Mouse (Mus musculus): ENCODE measurements around the gene Macf1. TPM values are rescaled to one million over a fixed set of nuclear protein-coding genes. Genes with fewer than 3 reads are reported as not detected.
A peak's percentile ranks its signal among the peaks of the same experiment; 100 is the strongest.
"Not testable (repeated sequence)": the region's sequence is repeated elsewhere in the genome, so short reads cannot be mapped to it uniquely, and the experiment has no call there.

Gene Macf1
- total RNA-seq, 2 experiments from 2014 or later: 176 to 202 TPM

DNA sequence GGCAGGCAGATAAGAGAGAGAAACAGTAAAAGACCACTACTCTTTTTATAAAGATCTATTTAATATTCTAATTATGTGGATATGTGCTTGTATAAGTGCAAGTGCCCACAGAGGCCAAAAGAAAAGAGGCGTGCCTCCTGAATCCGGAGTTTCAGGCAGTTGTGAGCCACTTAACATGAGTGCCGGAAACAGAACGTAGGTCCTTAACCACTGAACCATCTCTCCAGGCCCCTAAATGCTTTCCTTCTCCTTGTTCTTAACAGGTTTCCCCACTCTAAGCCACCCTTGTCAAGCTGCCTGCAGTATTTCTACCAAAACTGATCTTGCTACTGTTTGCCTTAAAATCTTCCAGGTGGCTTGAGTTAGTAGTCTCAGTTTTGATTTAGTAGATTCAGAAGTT, 123.3 kb downstream of the Macf1 start:
- DNase-seq (ENCODE audit: low spot score in 2 of 2): no peak

DNA sequence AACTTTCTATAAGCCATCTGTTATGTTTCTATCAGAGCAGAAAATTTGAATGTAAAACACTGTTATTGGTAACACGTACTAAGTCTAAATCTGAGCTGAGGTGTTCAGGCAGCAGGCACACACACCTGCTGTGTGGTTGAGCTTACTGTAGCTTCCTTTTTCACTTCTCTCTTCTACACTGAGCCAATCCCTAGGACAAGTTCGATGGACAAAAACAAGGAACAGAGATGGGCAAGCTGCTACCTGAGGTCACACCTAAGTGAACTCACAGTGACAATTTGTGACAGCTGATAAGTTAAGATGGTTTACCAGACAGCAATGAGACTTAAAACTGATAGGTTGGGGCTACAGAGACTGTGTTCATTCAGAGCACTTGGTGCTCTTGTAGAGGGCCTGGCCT, 125.7 kb downstream of the Macf1 start:
- no peak for DNase-seq (ENCODE audit: low spot score in 2 of 2)

DNA sequence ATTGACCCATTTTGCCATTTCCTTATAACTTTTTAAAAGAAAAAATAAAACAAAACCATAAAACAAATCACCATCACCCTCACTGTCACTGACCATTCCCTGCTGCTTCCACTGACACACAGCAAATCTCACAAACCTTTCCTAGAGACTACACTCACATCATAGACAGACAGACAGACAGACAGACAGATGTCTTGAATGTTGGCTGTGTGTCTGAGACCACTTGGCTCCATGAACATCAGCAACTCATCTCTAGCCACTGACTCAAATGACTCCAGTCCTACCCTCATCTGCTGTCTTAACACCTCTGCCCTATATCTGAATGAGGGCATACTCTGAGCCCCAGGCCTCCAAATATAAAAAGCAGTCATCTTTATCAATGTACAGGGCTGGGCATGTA, 128.9 kb downstream of the Macf1 start:
- DNase-seq (ENCODE audit: low spot score in 2 of 2): no peak

DNA sequence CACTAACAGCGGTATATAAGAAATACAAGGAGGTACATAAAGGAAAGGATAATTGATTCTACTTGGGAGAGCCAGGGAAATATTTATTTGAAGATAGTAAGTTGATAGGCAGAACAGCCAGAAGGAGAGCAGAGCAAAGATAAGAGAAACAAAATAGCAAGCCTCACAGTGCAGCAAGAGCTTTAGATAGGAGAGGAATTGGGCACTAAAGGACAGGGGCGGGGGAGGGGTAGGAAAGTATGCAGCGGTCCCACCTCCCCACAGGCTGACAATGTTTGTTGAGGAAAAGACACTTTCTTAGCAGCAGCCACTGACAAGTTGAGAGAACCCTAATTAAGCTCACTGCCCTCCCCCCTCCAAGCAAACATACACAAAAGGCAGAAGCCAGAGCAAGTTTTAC, 131.5 kb downstream of the Macf1 start:
- DNase-seq (ENCODE audit: low spot score in 2 of 2): no peak

DNA sequence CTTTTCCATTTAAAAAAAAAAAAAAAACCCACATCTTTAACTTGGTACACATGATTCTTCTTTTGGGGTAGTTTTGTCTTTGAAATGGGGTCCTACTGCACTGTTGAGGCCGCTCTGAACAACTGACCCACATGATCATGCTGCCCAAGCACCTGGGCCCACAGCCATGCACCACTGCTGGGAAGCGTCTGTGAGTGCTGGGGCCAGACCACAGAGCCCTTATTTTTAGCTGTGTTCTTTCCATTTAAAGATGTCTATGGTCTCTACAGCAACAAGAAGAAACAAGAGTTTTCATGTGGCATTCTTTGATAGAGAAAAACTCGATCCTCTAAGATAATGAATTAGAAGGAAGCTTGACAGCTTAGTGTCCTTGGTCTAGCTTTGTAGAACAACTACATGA, 135.8 kb downstream of the Macf1 start:
- no peak for DNase-seq (ENCODE audit: low spot score in 2 of 2)

DNA sequence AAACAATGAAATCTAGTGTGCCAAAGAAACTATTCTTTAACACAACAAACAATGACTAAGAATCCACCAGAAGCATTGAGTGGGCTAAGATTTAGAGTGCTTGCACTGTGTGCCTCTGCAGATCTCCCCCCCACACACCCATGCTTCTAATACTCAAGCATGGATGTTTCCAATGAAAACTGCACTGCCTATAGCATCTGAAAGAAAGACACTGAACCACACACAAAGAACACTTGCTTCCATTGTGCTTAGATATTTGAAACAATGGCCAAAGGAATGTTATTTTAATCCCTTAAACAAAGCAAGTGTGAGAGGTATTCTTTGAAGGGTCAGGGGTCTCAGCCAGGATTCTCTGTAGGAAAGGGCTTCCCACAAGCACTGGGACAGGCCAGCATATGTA, 140.5 kb downstream of the Macf1 start:
- no peak for DNase-seq (ENCODE audit: low spot score in 2 of 2)

DNA sequence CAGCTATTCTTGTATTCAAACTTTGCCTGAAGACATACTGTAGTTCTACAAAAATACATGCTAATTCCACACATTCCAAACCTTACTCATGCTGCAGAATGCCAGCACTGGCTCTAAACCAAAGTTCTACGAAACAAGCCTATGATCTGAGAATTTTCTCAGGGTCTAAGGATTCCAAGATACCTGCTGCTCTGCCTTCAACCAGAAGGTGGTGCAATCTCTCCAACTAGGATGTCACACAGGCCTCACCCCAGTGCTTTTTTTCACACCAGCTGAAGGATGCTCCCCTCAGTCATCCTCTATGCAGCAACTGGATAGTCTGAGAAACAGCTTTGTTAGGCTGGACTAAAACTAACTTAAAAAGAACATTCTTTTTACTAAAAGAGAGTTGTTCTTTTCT, 148.9 kb downstream of the Macf1 start:
- peak in 1 of 2 experiments; percentile 26 for DNase-seq (ENCODE audit: low spot score in 2 of 2)

DNA sequence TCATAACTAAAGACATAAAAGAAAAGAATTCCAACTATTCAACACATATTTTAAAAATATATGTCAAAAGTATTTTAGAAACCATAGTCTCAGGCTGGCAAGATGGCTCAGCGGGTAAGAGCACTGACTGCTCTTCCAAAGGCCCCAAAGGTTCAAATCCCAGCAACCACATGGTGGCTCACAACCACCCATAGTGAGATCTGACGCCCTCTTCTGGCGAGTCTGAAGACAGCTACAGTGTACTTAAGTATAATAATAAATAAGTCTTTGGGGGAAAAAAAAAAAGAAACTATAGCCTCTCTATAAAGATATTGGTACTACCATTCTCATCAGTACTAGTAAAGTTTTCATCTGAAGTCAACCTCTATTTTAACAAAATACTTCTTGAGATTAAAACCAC, 152.2 kb downstream of the Macf1 start:
- DNase-seq (ENCODE audit: low spot score in 2 of 2): no peak

DNA sequence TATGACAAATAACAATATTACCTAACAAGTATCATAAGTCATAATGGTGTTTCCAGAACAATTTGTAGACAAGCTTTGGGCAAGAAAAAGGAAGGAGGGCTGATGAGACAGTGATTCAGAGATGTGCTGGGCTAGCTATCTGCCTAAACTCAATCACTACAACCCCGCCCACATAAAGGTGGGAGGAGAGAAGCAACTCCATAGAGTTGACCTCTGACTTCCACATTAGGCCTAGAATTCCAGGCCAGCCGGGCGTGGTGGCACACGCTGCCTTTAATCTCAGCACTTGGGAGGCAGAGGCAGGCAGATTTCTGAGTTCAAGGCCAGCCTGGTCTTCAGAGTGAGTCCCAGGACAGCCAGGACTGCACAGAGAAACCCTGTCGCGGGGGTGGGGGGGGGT, 153.2 kb downstream of the Macf1 start:
- no peak for DNase-seq (ENCODE audit: low spot score in 2 of 2)

DNA sequence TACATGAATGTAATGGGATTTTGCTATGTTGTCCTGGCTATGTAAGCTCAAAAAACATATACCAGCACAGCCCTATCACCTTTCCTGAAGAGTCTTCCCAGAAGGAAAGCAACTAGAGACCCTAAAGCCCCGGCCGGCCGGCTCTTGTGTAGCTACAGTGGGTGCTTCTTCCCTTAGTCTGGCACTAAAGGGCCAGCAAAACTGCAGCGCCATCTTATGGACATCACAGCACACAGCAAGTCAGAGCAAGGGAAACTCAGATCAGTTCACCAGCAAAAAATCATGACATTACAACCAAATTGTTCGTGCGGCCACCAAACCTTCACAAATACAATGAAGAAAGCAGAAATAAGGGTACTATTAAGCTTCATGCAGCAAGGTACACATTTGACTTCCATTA, 154.9 kb downstream of the Macf1 start:
- no peak for DNase-seq (ENCODE audit: low spot score in 2 of 2)

DNA sequence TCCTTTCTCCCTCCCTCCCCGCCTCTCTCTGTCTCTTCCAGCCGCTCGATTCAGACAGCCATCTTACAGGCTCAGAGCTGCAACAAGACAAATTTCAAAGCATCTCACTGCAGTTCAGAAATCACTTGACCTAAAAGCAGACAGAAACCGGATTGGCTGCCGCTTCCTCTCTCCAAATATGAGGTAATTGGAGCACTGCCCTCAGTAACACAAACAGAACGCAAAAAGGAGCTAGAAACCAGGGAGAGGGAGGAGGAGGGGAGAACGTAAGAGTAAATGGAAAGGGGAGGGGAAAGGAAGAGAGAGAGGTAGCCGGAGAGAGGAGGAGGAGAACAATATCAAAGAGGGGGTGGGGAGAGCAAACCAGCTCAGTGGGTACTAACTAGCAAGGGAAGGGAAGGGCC, 156.6 kb downstream of the Macf1 start:
- DNase-seq (ENCODE audit: low spot score in 2 of 2): no peak

DNA sequence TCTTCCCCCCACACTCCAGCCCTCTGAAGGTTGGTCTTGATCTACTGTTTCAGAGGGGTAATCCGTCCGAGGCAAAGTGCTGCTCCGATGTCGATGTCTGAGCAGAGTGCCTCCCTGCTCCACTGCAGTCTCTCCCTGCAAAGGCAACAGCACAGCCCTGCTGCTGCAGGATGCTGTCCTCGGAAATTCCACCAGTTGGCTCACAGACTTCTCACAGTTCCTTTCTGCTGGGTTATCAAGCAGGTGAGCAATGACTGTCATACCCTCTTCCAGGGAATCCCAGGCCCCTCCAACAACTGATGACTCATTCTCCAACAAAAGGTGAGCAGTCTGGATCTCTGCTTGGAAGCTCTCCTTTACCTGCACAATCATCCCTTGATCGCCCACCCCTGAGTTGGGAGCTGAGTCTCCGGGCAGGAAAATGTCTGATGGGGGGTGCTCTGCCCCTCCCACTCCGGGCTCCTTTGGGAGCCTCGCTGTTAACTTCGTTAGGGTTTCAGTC, 157.3 kb downstream of the Macf1 start:
- DNase-seq (ENCODE audit: low spot score in 2 of 2): no peak

DNA sequence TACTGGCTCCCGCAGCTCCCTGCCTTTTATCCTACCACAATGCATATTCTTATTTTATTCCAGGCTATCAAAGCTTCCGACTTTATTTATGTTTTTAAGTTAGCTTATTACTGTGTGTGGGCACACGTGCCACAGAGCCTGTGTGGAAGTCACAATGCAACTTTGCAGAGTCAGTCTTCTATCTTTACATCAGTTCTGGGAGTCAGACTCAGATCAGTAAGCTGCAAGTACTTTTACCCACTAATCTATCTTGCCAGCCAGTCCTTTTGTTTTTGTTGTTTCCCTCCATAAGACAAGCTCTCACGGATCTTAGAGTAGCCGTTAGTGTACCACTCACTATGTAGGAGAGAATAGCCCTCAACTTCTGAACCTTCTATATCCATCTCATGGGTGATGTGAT, 159.4 kb downstream of the Macf1 start:
- no peak for DNase-seq (ENCODE audit: low spot score in 2 of 2)

DNA sequence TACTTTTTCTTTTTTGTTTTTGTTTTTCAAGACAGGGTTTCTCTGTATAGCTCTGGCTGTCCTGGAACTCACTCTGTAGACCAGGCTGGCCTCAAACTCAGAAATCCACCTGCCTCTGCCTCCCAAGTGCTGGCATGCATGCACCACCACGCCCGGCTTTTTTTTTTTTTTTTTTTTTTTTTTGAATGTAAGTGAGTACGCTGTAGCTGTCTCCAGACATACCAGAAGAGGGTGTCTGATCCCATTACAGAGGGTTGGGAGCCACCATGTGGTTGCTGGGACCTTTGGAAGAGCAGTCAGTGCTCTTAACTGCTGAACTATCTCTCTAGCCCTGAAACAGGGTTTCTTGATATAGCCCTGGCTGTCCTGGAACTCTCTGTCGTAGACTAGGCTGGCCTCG, 164.0 kb downstream of the Macf1 start:
- DNase-seq (ENCODE audit: low spot score in 2 of 2): not testable (repeated sequence)

DNA sequence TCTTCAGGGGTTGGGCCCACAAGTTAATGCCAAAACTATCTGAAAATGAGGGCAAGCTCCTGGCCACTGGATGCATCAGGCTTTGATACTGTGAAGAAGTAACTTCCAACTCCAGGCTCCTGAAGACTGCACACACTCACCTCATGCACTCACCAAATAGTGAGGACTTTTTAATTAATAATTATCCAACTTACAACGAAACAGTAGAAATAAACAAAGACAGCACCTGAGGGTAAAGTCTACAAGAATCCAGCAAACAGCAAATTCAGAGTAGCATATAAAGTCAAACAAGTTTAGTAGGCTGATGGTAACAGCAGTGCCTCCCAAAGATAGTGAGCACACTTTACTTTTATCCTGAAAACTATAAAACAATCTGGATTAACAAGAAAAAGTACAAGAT, 168.5 kb downstream of the Macf1 start:
- DNase-seq (ENCODE audit: low spot score in 2 of 2): no peak

DNA sequence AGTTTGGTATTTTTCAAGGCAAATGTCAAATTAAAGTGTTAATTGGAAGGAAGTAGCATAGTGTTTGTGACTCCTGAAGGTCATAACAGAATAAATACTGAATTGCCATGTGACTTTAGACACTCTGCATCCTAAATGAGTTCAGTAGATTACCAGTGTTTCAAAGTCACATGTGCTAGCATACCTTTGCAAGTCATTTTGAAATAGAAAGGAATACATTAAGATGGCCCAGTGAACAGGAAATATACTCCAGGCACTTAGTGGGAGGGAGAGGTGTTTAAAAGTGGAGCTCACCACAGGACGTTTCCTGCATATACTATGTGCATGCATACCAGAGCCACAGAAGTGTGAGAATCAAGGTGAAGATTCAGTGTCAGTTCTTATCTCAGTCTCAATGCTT, 174.0 kb downstream of the Macf1 start:
- no peak for DNase-seq (ENCODE audit: low spot score in 2 of 2)

DNA sequence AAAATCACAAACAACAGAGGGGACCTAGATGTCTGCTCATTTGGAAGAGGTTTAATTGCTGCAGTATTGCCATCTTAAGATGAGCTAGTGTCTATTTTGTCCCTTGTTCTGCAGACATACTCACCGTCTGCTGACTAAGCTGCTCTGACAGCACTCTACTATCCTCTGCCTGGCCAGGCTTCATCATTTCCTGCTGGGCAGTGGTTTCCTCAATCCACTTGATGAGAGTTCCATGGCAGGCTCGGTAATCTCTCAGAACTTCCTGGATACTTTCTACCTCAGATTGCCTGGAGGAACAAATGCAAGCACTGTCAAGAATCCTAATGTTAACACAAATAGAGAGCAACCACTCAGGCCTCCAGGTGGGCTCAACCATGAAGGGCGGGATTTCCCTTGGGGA, 195.1 kb downstream of the Macf1 start:
- no peak for DNase-seq (ENCODE audit: low spot score in 2 of 2)

DNA sequence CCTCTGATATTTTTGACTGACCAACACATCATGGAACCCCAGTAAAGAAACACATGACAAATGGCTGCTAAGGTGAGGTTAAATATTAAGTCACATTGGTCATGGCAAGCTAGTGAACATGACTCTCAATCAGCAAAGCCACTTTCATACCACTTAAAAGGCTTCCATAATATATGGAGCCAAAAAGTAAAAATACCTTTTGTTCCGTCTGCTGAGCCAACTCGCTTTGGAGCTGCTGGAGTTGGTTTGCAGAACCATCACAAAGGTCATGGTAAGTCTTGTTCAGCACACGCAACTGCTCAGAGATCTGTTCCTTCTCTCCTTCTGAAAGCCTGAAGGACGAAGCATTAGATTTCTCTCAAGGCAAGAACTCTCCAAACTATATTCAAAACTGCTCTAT, 204.2 kb downstream of the Macf1 start:
- no peak for DNase-seq (ENCODE audit: low spot score in 2 of 2)

DNA sequence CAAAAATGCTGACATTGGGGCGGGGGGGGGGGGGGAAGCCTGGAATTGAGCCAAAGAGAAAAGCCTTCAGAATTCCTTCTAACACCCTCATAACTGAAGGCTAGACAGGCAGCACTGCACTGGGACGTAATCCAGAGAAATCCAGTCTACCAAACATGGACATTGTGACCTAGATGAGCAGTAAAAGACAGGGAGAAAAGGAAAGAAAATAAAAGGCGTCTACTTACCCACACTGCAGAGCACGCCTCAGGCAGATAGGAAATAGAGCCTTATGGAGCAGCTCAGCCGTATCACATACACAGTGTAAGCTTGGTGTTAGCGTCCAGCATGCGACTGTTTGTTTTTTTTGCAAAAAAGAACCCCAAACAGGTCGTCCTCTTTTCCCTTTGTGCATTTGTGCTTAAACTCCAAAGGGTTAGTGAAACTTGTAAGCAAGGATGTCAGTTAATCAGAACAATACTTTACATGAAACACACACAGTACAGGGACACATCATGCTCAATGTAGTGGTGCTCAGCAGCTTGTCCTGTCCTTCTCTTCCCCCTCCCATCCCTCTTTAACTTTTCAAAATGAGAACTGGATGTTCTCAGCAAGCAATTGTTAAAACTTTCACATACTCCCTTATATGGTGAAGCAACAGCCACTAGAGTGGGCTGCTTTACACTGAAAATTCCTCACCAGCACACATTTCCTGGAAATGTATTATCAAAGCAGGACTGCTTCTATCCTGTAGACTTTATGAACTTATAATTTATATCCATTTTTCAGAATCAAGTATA, 205.3 kb downstream of the Macf1 start:
- DNase-seq (ENCODE audit: low spot score in 2 of 2): no peak

DNA sequence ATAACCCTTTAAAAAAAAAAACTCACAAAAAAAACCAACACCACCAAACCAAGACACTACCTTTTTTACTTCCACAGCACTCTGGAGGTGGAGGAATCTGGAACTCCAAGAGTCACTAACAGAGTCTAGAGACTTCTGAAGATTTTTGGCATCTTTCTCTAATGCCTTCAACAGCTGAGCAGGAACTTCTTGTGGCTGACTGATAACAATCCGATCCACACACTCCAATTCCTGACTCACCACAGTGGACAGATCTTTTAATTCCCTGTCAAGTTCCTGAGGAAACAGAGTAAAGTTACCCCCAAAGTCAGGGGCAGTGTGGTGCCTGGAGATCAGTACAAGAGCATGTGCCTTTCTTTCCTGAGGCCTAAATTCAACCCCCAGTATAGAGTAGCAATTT, 218.4 kb downstream of the Macf1 start:
- no peak for DNase-seq (ENCODE audit: low spot score in 2 of 2)

DNA sequence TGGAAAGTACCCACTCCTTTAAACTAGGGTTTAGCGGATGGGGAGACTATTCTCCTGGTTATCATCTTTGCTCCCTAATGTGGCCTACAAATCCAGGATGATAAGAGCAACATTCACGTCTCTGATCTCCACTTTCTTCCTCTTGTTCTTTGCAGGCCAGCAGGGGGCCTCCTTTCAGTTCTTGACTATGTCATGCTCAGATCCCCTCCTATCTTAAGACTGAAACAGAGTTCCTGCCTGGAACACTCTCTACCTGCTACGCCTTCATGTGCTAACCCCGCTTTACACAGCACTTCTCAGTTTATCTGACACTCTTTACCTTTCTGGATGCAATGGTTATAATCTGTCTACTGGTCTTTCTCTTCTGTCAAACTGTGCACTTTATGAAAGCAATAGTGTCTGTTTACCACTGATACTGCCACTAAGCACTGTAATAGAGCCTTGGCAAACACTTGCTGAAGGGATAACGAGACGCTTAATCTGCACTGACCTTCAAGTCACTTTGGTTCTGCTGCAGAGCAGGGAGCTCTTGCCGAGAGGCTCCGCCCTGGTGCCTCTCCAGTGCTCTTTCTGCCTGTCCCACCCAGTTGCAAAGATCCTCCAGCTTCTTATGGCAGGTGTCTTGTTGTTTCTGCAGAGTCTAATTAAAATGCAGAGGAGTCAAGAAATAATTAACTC, 223.4 kb downstream of the Macf1 start:
- DNase-seq (ENCODE audit: low spot score in 2 of 2): no peak

DNA sequence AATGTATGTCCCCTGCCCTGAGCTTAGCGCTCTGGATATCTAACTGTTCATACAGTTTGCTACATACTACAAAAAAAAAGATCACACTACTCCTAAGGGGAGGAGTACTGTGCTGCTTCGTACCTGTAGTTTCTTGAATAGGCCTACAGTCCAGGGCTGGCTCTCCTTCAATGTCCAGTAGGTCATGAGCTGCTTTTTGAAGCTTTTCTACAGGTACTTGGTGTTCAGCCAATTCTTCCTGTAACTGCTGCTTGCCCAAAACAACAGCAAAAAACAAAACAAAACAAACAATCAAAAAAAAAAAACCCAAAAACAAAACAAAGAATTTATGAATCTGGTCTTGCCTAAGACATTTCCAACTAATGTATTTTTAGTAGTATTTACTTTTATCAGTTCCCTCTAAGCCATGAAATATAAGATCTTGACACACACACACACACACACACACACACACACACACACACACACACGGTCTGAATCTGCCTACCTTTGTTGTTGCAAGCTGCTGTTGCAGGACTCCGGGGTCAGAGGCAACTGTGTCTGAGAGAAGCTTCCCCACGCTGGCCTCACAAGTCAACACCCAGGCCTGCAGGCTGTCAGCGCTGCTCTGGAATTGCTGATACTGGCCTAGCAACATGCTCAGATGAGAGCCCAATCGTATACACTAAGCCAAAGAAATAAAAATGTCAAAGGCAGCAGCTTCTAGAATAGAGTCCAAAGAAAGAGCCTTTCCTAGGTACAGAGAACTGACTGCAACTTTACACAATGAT, 229.1 kb downstream of the Macf1 start:
- no peak for DNase-seq (ENCODE audit: low spot score in 2 of 2)

Data from adrenal gland, postnatal 4 days (tissue).